Comparison of ENCODE assay signal across 10 mouse cellular contexts in the genomic region with DNA sequence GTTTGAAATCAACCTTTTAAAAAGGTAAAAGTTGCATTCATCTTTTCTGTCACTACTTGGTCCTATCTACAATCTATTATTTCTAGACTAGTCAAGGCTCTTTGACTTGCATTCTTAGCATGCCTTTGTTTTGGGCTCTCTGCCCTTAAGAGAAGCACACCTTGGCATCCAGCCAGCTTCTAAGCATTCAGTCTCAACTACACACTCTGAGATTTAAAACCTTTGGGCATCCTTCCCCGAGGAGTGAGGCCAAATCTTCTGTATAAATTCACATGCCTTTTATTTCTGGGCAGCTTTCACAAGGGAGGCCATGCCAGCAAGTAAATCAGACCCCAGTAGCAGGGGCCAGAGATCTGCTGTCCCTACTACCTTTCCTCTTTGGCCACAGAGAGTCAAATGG.
DNase-seq lines count a peak whose midpoint lies in the region; ATAC-seq and TF ChIP-seq lines count a peak whose summit lies in the region.
"Had no signal": no experiment of that assay in that cellular context is flagged by ENCODE, and none has a peak within 500 bp of the region (broad histone marks: within the 10 kb centered on the region; RNA-seq: fewer than 3 reads in every experiment).

No protein-coding gene starts in this region.

- DNase-seq in gastrocnemius, adult 18-20 months (ENCODE audit: low spot score) = peak; percentile 18
- DNase-seq in gastrocnemius, postnatal 36 days = no peak
- DNase-seq in liver, adult 2 months (ENCODE audit: extremely low read depth, low read depth, low spot score) = peak; percentile 19
- no peak for DNase-seq in liver, embryonic 11.5 days (ENCODE audit: low spot score)
- peak; percentile 46 to 60 for DNase-seq in kidney, postnatal 4 days
- DNase-seq: liver, embryonic 13.5 days had no signal

- H3K9me3 ChIP-seq in liver, embryonic 11.5 days (ENCODE audit: control insufficient read depth, low read length) = no peaks in the 10 kb centered on the region
- no peaks in the 10 kb centered on the region for H3K9me3 ChIP-seq in embryonic facial prominence, embryonic 15.5 days (replicated peaks)
- H3K9me3 ChIP-seq in neural tube, embryonic 14.5 days (ENCODE audit: control insufficient read depth, low read length) = no peaks in the 10 kb centered on the region
- H3K9me3 ChIP-seq: liver, embryonic 13.5 days had no signal

- no peak overlapping the region for H3K27ac ChIP-seq in liver, adult 2 months (replicated peaks; ENCODE audit: insufficient read depth, low read depth, low read length)
- H3K27ac ChIP-seq in liver, embryonic 11.5 days (ENCODE audit: low read depth, low read length) = no peak overlapping the region
- H3K27ac ChIP-seq in embryonic facial prominence, embryonic 15.5 days (replicated peaks) = no peak overlapping the region
- no peak overlapping the region for H3K27ac ChIP-seq in neural tube, embryonic 14.5 days (ENCODE audit: low read depth, low read length)
- H3K27ac ChIP-seq: liver, embryonic 13.5 days had no signal

- no peak for TF ChIP-seq CTCF in liver, adult 2 months (IDR thresholded peaks at IDR 0.05; ENCODE audit: low read depth, low read length)

- H3K4me1 ChIP-seq in liver, adult 2 months (ENCODE audit: control insufficient read depth, insufficient read depth, low read length) = no peaks in the 10 kb centered on the region
- no peaks in the 10 kb centered on the region for H3K4me1 ChIP-seq in liver, embryonic 11.5 days (replicated peaks; ENCODE audit: control insufficient read depth, insufficient read depth, low read length)
- H3K4me1 ChIP-seq in embryonic facial prominence, embryonic 15.5 days = peaks cover 11% of the 10 kb centered on the region
- H3K4me1 ChIP-seq in neural tube, embryonic 14.5 days (ENCODE audit: control insufficient read depth, insufficient read depth, low read length) = peaks cover 6% of the 10 kb centered on the region
- H3K4me1 ChIP-seq: liver, embryonic 13.5 days had no signal

- WGBS in liver, adult 2 months = 61% methylated on average over 1 of the region's 1 CpGs
- 70% methylated on average over 1 of the region's 1 CpGs for WGBS in liver, embryonic 11.5 days
- WGBS in embryonic facial prominence, embryonic 15.5 days = 15% methylated on average over 1 of the region's 1 CpGs
- WGBS in neural tube, embryonic 14.5 days = 14% methylated on average over 1 of the region's 1 CpGs

- no peaks in the 10 kb centered on the region for H3K36me3 ChIP-seq in liver, adult 2 months (ENCODE audit: control insufficient read depth, insufficient read depth, low read length)
- 0 out of 2 replicates have a peak, but pooled peaks cover 2% of the 10 kb centered on the region for H3K36me3 ChIP-seq in liver, embryonic 11.5 days (ENCODE audit: control insufficient read depth, insufficient read depth, low read length)
- no peaks in the 10 kb centered on the region for H3K36me3 ChIP-seq in embryonic facial prominence, embryonic 15.5 days
- H3K36me3 ChIP-seq in neural tube, embryonic 14.5 days (ENCODE audit: control insufficient read depth, insufficient read depth, low read length) = no peaks in the 10 kb centered on the region
- H3K36me3 ChIP-seq: liver, embryonic 13.5 days had no signal

- intact Hi-C loops in gastrocnemius, postnatal 36 days (cut with DNase I) = no loop called here

- H3K4me2 ChIP-seq in liver, embryonic 11.5 days = no peak overlapping the region
- no peak overlapping the region for H3K4me2 ChIP-seq in embryonic facial prominence, embryonic 15.5 days (replicated peaks)
- H3K4me2 ChIP-seq in neural tube, embryonic 14.5 days (ENCODE audit: low read depth, low read length) = no peak overlapping the region
- H3K4me2 ChIP-seq: liver, embryonic 13.5 days had no signal

- no peak for ATAC-seq in liver, embryonic 11.5 days (replicated peaks; ENCODE audit: low FRiP score)
- 0 out of 2 replicates have a peak, but pooled peaks have one; percentile 35 for ATAC-seq in embryonic facial prominence, embryonic 15.5 days (ENCODE audit: insufficient number of reproducible peaks, low FRiP score, low TSS enrichment, low read depth)
- peak; percentile 32; the same call in 1 of the 2 replicates for ATAC-seq in neural tube, embryonic 14.5 days (ENCODE audit: low read depth)
- no peak for ATAC-seq in monocyte, adult 5-6 weeks (replicated peaks; ENCODE audit: insufficient number of reproducible peaks, low FRiP score, low TSS enrichment, poor library complexity, severe bottlenecking)

- TF ChIP-seq POLR2A in liver, adult 2 months (IDR thresholded peaks at IDR 0.05; ENCODE audit: extremely low read depth, insufficient read depth, low read length) = no peak

- H3K27me3 ChIP-seq in liver, adult 2 months (ENCODE audit: control insufficient read depth, insufficient read depth, low read length) = no peaks in the 10 kb centered on the region
- no peaks in the 10 kb centered on the region for H3K27me3 ChIP-seq in liver, embryonic 11.5 days (replicated peaks; ENCODE audit: control insufficient read depth, insufficient read depth, low read length)
- no peaks in the 10 kb centered on the region for H3K27me3 ChIP-seq in embryonic facial prominence, embryonic 15.5 days
- H3K27me3 ChIP-seq in neural tube, embryonic 14.5 days (ENCODE audit: control insufficient read depth, insufficient read depth, low read length) = no peaks in the 10 kb centered on the region
- H3K27me3 ChIP-seq: CH12.LX; liver, embryonic 13.5 days had no signal

- H3K4me3 ChIP-seq in liver, adult 2 months (ENCODE audit: insufficient read depth, low read depth, low read length) = no peak overlapping the region
- H3K4me3 ChIP-seq in liver, embryonic 11.5 days (ENCODE audit: low read depth, low read length) = no peak overlapping the region
- no peak overlapping the region for H3K4me3 ChIP-seq in embryonic facial prominence, embryonic 15.5 days (replicated peaks)
- H3K4me3 ChIP-seq in neural tube, embryonic 14.5 days (ENCODE audit: low read depth, low read length) = no peak overlapping the region
- H3K4me3 ChIP-seq: liver, embryonic 13.5 days had no signal

- no peaks in the 10 kb centered on the region for H3K79me2 ChIP-seq in liver, adult 2 months (ENCODE audit: control insufficient read depth, insufficient read depth, low read length)

- H3K9ac ChIP-seq in liver, adult 2 months (ENCODE audit: low read depth, low read length) = no peak overlapping the region
- no peak overlapping the region for H3K9ac ChIP-seq in liver, embryonic 11.5 days (ENCODE audit: low read depth, low read length)
- no peak overlapping the region for H3K9ac ChIP-seq in embryonic facial prominence, embryonic 15.5 days
- H3K9ac ChIP-seq in neural tube, embryonic 14.5 days (replicated peaks; ENCODE audit: low read depth, low read length) = no peak overlapping the region
- H3K9ac ChIP-seq: liver, embryonic 13.5 days had no signal

Comparison
In these comparisons a context has a peak if more than half of its experiments do, and no peak if none do; other contexts are left out.
1. DNase-seq: peak in gastrocnemius, adult 18-20 months (single experiment), liver, adult 2 months (single experiment) and kidney, postnatal 4 days (2 of 2); none in gastrocnemius, postnatal 36 days (0 of 2) and liver, embryonic 11.5 days (single experiment).
2. ATAC-seq: peak in embryonic facial prominence, embryonic 15.5 days (single experiment) and neural tube, embryonic 14.5 days (single experiment); none in liver, embryonic 11.5 days (single experiment) and monocyte, adult 5-6 weeks (single experiment).